Mouse (Mus musculus) cerebellum, adult 11-12 months (tissue): ENCODE data around the gene Mrap2.
"Not testable (repeated sequence)": the region's sequence is repeated elsewhere in the genome, so short reads cannot be mapped to it uniquely, and the experiment has no call there.

ENCODE experiments used
- DNase-seq: peaks from one replicate; pipeline ENCODE4 v3.0.0; 2022

Mrap2 gene

GRCm38 (mm10) chr9:87144106-87144505, at the start of gene Mrap2:
Gene Mrap2, plus strand, starts transcription at chr9:87144306.
- peak; percentile 58 for DNase-seq

DNA sequence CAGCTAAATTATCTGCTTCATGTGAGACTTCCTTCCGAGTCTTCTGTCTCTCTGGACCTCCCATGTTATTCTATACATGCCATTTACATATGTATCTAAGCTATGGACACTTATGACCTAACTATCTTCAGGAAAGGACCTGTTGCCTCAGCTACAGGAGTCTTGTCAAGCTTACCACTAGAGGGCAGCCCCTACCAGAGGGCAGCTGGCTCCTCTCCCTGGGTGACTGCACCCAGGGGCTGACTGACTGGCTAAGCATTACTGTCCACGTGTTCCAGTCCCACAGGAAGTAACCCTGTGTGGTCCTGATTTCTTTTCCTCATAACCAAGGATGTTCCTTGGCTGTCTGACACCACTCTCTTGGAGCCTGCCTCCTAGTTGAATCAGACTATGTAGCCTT, 46.1 kb upstream of the Mrap2 start:
- no peak for DNase-seq

DNA sequence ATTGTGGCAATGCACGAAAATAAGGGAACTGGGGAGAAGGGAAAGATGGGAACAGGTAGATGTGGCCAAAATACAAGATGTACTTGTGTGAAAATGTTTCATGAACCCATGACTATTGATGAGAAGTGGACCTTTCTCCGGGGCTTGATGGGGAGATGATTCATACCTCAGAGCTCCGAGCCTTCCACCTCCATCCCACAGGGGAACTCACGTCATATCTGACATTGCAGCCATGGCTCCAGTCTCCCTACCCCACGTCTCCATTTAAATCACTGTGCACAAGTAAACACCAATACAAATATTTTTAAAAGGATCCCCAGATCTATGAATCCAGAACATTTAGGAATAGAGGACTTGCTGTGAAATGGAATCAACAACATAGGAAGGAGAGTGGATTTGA, 29.1 kb upstream of the Mrap2 start:
- no peak for DNase-seq

DNA sequence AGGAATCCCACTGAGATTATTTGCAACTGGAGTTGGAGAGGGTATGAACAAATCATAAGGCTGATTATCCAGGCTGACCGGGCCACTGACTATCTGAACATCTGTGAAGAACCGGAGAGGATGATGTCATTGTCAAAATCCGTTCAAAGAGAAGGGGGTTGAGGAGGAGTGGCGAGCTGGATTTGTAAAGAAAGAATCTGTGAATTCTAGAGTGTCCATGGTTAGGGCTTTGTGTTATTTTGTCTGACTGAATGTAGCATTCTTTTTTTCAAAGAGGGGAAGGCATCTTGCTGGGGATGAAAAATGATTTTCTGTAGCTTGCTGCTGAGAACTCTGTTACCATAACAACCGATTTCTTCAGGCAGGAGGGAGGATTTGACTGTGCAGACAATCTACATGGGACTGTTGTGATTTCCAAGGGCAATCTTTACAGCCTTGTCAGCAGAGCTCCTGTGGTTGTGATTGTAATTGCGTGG, 28.6 kb upstream of the Mrap2 start:
- no peak for DNase-seq

GRCm38 (mm10) chr9:87115978-87116377, 28.1 kb upstream of the Mrap2 start:
- no peak for DNase-seq

- DNase-seq: no peak
Measured at GRCm38 (mm10) chr9:87118996-87119395, 25.1 kb upstream of the Mrap2 start.

- no peak for DNase-seq
Measured at GRCm38 (mm10) chr9:87121956-87122493, 22.1 kb upstream of the Mrap2 start.

DNA sequence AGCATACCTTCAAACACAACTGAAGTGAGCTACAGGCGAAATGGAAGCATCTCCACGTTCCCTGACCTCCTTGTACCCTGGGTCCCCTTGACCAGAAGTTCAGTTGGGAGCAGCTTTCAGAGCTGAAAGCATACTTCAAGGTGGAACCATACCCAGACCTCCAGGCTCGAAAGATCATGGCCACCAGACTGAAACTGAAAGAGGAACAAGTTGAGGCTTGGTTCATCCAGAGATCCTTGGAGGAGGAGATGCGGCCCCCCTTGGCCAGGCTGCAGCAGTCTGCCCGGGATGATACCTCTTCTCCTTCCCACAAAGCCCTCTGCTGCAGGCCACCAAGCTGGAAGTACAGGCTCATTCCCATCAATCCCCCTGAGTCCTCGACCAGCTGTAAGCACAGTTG, 17.1 kb upstream of the Mrap2 start:
- DNase-seq: not testable (repeated sequence)

GRCm38 (mm10) chr9:87135765-87136558, 8.1 kb upstream of the Mrap2 start:
- DNase-seq: peak; percentile 74

DNA sequence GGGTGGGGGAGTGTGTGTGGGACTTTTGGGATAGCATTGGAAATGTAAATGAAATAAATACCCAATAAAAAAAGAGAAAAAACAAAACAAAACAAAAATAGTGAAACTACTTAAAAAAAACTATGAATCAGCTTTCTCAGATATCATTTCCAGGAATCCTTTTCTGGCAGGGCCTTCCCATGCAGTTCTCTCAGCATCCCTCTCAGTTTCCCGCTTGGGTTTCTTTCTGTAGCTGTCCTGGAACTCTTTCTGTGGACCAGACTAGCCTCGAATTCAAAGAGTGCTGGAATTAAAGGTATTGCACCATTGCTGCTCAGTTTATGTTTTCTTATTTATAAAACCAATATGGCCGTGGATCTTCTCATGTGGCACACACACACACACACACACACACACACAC, 1.0 kb upstream of the Mrap2 start:
- DNase-seq: no peak

DNA sequence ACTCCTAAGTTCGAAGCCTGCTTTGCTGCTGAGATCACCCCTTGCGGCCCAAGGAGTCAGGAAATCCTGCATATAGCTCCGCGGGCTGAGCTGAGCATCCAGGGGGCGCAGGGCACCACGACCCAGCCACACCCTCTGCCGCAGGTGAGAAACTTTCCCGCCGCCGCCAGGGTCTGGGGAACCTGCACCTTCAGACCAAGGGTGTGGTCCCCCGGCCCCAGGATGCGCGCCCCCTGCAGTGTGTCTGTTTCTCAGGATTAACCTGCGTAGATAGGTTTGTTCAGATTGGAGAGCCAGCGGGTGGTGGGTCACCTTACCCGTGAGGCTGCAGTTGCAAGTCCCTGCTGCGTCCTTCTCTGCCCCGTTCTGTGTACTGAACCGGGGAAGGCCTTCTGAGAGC, 426 bp downstream of the Mrap2 start:
- DNase-seq: peak; percentile 18

GRCm38 (mm10) chr9:87145180-87145579, 1.1 kb downstream of the Mrap2 start:
- no peak for DNase-seq

DNA sequence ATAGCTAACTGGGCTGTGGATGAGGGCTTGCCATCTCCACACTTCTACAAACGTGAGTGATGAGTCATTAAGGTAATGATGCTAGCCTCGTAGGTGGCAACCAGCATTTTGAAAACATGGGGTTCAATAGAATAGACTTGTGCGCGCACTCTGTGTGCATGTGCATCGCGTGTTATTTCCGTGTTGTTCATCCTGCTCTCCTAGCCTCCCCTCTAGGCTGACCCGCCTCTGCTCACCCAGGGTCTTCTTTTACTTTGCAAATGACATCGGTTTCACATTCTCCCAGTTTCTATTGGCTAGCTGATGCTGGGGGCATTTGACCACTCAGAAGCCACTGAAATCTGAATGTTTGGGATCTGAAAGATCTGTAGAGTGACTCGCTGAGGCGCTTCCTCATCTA, 1.6 kb downstream of the Mrap2 start:
- no peak for DNase-seq

- no peak for DNase-seq
Measured at GRCm38 (mm10) chr9:87146400-87146799, 2.3 kb downstream of the Mrap2 start.

DNA sequence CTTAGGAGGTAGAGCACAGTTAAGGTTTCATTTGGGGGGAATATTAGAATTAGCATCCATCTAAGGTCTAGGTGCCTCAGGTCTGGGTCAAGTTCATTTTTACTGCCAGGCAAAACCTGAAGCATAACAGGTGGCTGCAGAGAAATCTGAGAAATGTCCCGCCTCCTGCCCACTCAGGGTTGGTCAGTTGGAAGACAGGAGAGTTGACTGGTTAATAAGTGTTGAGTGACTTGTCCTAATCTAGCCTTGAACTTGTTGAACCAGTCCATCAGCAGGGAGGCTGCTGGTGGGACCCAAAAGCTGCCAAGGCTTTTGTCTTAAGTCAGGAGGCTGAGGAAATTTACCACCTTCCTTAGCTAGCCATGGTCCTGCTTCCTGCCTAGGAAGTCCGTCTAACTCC, 3.8 kb downstream of the Mrap2 start:
- DNase-seq: no peak

DNA sequence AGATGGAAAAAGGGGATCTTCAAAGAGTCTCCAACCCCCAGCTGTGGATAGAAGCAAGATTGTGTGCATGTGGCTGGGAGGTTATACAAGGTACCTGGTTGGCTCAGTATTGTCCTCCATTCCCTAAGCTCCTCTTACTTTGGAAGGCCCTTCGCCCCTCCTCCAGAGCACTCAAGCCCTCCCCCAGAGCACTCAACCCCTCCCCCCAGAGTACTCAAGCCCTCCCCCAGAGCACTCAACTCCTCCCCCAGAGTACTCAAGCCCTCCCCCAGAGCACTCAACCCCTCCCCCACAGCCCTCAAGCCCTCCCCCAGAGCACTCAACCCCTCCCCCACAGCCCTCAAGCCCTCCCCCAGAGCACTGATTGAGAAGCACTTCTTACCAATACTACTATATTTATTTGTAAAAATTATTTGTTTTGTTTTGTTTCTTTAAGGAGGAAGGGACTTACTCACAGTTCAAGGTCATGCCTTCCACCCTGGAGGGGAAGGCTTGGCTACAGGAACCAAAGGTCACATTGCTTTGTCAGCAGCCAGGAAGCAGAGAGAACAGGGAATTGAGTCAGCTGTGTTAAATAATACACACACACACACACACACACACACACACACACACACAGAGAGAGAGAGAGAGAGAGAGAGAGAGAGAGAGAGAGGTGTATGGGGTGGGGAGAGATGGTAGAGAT, 8.7 kb downstream of the Mrap2 start:
- no peak for DNase-seq

GRCm38 (mm10) chr9:87162559-87162958, 18.5 kb downstream of the Mrap2 start:
- DNase-seq: no peak

GRCm38 (mm10) chr9:87167001-87167830, 23.1 kb downstream of the Mrap2 start:
- no peak for DNase-seq

GRCm38 (mm10) chr9:87168051-87168450, 23.9 kb downstream of the Mrap2 start:
- no peak for DNase-seq

DNA sequence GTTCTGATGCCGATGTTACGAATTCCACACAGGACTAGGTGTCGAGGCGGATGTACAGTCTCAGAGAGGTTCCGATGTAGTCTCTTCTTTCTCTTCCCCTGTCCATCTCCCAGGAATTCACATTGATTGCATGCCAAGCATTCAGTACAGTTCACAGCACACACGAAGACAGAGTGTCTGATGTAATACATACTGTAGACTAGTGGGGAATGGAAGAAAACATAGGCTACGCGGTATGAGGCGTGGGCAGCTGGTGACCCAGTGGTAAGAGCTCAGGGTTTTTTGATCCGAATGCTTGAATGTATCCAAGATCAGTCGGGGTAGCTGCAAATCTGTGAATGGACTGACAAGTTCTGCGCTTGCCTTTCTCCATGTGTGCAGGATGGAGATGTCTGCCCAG, 25.0 kb downstream of the Mrap2 start:
- DNase-seq: no peak

- no peak for DNase-seq
Measured at GRCm38 (mm10) chr9:87170891-87171290, 26.8 kb downstream of the Mrap2 start.

- DNase-seq: no peak
Measured at GRCm38 (mm10) chr9:87171517-87171916, 27.4 kb downstream of the Mrap2 start.

DNA sequence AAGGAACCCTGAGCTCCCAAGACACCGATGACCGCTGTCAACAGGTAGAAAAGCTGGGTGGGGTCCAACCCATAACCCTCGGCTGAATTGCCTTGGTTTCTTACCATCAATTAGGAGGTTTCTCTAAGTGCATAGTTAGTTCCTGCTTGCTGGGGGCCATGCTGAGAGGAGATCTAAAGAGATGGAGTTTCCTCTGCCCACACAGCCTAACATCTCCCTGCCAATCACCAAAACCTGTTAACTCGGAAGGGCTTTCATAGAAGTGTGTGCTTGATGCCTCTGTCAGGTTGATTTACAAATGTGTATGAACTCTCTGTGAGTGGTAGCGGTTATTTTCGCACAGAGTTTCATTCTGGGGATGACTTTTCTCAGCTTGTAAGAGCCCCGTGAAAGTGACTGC, 34.4 kb downstream of the Mrap2 start:
- DNase-seq: no peak
